9 mouse cellular contexts compared by ENCODE assay signal in the genomic region with DNA sequence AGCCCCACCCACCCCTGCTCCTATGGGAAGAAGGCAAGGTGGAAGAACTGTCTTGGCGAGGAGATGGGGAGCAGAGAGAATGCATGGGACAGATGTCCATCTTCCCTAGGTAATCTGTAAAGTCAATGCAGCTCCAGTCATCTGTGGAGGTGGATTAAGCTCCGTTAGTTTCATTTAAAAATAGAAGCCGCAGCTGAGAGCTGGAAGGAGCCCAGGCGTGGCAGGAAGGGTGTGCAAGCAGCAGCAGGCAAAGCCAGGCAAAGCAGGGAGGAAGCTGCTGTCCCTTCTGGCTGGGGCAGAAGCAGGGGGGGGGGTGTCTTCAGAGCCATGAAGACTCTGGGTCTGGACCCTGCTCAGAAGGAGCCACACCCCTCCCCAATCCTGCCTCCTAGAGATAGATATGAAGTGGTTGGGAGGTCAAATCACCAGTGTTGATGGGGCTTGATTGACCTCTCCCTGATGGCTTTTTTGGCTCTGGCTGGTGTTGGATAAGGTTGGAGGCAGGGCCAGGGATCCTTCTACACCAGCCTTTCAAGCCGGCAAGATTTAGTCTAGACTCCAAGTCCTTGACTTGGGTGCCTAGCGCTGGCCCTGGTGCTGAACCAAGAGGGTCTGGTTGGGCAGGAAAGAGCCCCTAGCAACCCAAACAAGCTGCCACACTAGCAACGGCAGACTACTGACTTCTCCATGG. TPM values are rescaled to one million over a fixed set of nuclear protein-coding genes. Genes with fewer than 3 reads are reported as not detected.
DNase-seq lines count a peak whose midpoint lies in the region; ATAC-seq and TF ChIP-seq lines count a peak whose summit lies in the region.
"Had no signal": no experiment of that assay in that cellular context is flagged by ENCODE, and none has a peak within 500 bp of the region (broad histone marks: within the 10 kb centered on the region; RNA-seq: fewer than 3 reads in every experiment).

No protein-coding gene starts in this region.

- no peak for TF ChIP-seq EP300 in liver, postnatal 0 days (IDR thresholded peaks at IDR 0.05; ENCODE audit: low read depth)

- no peak overlapping the region for H3K9ac ChIP-seq in liver, postnatal 0 days (replicated peaks)

- no peak for ATAC-seq in liver, postnatal 0 days

- TF ChIP-seq CTCF in liver, postnatal 0 days (IDR thresholded peaks at IDR 0.05; ENCODE audit: low read depth): no peak

- H3K27me3 ChIP-seq in liver, postnatal 0 days (ENCODE audit: insufficient read depth, low read length): 0 out of 2 replicates have a peak, but pooled peaks cover 2% of the 10 kb centered on the region

- H3K4me1 ChIP-seq in liver, postnatal 0 days (ENCODE audit: insufficient read depth): peaks cover 10% of the 10 kb centered on the region

- no peak overlapping the region for H3K27ac ChIP-seq in liver, postnatal 0 days (ENCODE audit: low read depth)

- no peak overlapping the region for H3K4me2 ChIP-seq in liver, postnatal 0 days (ENCODE audit: low read depth, low read length)

- WGBS in liver, postnatal 0 days (ENCODE audit: insufficient replicate concordance): 38% methylated on average over 7 of the region's 7 CpGs

- peak; percentile 64 to 80 for DNase-seq in frontal cortex, adult 2 months (ENCODE audit: extremely low spot score in 1 of 2, low spot score in 1 of 2)
- no peak for DNase-seq in frontal cortex, postnatal 14 days (ENCODE audit: low spot score in 2 of 2)
- DNase-seq in lung, postnatal 10 days: peak; percentile 52
- DNase-seq in lung, postnatal 36 days: no peak
- DNase-seq in embryo, embryonic 10.5 days (ENCODE audit: low spot score): peak; percentile 66
- DNase-seq in liver, postnatal 0 days: peak; percentile 35
- DNase-seq in urinary bladder, postnatal 4 days (ENCODE audit: low spot score in 2 of 2): no peak
- DNase-seq in heart, postnatal 14 days: no peak

- H3K4me3 ChIP-seq in liver, postnatal 0 days (ENCODE audit: low read depth, low read length): no peak overlapping the region

- intact Hi-C loops in heart, postnatal 14 days (cut with DNase I): no loop called here

- H3K9me3 ChIP-seq in liver, postnatal 0 days (ENCODE audit: low read length): no peaks in the 10 kb centered on the region

- no peaks in the 10 kb centered on the region for H3K36me3 ChIP-seq in liver, postnatal 0 days (replicated peaks; ENCODE audit: insufficient read depth, low read length)

RNA-seq across cellular contexts. Expression of a gene that starts 9.8 kb away (rescaled TPM):
- polyA plus RNA-seq in frontal cortex, adult 2 months (2012; rRNA removed): 2.2 and 3.1 TPM in 2 replicates
- 0.31 TPM in 1 of 2 replicates, not detected in the other for polyA plus RNA-seq in liver, postnatal 0 days (2015; fragmentation: Nextera tagmentation; extraction: Ambion mirVana)
- total RNA-seq in heart, postnatal 14 days (2021): not detected
- total RNA-seq: gastrocnemius, adult 18-20 months had no signal

RNA-seq across cellular contexts. Expression of a gene that starts 28.6 kb away (rescaled TPM):
- 470 and 510 TPM in 2 replicates for polyA plus RNA-seq in frontal cortex, adult 2 months (2012; rRNA removed)
- 0.47 and 0.79 TPM in 2 replicates for polyA plus RNA-seq in liver, postnatal 0 days (2015; fragmentation: Nextera tagmentation; extraction: Ambion mirVana)
- total RNA-seq in heart, postnatal 14 days (2021): 1 to 10 TPM; 2.8 to 3.2 TPM

RNA-seq across cellular contexts. Expression of a gene that starts 37.7 kb away (rescaled TPM):
- polyA plus RNA-seq in frontal cortex, adult 2 months (2012; rRNA removed): 94.0 and 109 TPM in 2 replicates
- 65.6 and 66.1 TPM in 2 replicates for polyA plus RNA-seq in liver, postnatal 0 days (2015; fragmentation: Nextera tagmentation; extraction: Ambion mirVana)
- total RNA-seq in heart, postnatal 14 days (2021): 100 to 1,000 TPM; 400 to 427 TPM

RNA-seq across cellular contexts. Expression of a gene that starts 37.7 kb away (rescaled TPM):
- 40.5 and 44.8 TPM in 2 replicates for polyA plus RNA-seq in frontal cortex, adult 2 months (2012; rRNA removed)
- 36.5 and 39.4 TPM in 2 replicates for polyA plus RNA-seq in liver, postnatal 0 days (2015; fragmentation: Nextera tagmentation; extraction: Ambion mirVana)
- 10 to 100 TPM; 76.8 to 92.4 TPM for total RNA-seq in heart, postnatal 14 days (2021)

RNA-seq across cellular contexts. Expression of a gene that starts 55.0 kb away (rescaled TPM):
- 0.22 and 0.23 TPM in 2 replicates for polyA plus RNA-seq in frontal cortex, adult 2 months (2012; rRNA removed)
- polyA plus RNA-seq in liver, postnatal 0 days (2015; fragmentation: Nextera tagmentation; extraction: Ambion mirVana): 0.07 and 0.28 TPM in 2 replicates
- under 1 TPM in 1 of 2 experiments, not detected in 1; 0.90 TPM for total RNA-seq in heart, postnatal 14 days (2021)
- total RNA-seq: gastrocnemius, adult 18-20 months had no signal

Comparison
In these comparisons a context has a peak if more than half of its experiments do, and no peak if none do; other contexts are left out.
1. DNase-seq: peak in frontal cortex, adult 2 months (2 of 2), lung, postnatal 10 days (single experiment), embryo, embryonic 10.5 days (single experiment) and liver, postnatal 0 days (single experiment); none in frontal cortex, postnatal 14 days (0 of 2), lung, postnatal 36 days (single experiment), urinary bladder, postnatal 4 days (0 of 2) and heart, postnatal 14 days (0 of 2).
2. RNA of a gene that starts 28.6 kb away (polyA plus RNA-seq): 470 to 510 TPM in frontal cortex, adult 2 months; 0.47 to 0.79 TPM in liver, postnatal 0 days; every median in the first group is over 100 times any median in the second.